Mouse (Mus musculus) lung, postnatal 10 days (tissue): ENCODE data around the gene Mbd5.

Experiments
- DNase-seq: peaks from one replicate; pipeline ENCODE4 v3.0.0; 2021

The Mbd5 gene

DNA sequence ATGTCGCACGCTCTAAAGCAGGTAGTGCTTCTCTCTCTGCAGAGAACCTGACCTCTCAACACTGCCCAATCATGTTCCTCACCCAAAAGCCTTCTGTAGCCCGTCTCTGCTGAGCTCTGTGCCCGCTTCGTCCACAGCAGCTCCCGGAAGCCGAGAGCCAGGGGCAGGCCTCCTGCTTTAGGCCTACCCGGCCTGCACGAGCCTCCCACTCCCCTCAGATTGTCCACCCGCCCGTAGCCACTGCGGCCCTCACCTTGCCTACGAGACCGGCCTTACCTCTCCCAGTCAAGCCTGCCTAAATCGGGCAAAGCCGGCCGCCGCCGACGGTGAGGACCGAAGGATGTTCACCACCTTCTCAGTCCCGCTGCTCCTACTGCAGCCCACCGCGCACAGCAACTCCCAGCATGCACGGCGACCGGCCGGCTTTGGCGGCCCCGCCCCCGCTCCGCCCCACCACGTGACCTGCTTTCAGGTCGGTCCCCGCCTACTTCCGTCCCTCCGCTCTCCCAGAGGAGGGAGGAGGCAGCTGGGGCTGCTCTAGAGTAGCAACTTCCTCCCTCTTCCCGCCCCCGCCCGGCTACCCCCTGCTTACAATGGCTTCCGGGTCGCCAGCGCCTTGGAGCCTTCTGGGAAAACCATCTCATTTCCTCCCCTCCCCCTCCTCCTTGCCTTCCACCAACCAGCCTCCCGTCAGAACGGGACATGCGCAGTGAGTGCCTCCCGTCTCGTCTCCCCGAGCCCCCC, at the start of gene Mbd5:
Gene Mbd5 (plus strand): TSS at position 668 of the 744 bp plus-strand sequence.
- peak; percentile 100 for DNase-seq

GRCm38 (mm10) chr2:48908866-48909265, 40.4 kb upstream of the Mbd5 start:
- DNase-seq: peak; percentile 29

DNA sequence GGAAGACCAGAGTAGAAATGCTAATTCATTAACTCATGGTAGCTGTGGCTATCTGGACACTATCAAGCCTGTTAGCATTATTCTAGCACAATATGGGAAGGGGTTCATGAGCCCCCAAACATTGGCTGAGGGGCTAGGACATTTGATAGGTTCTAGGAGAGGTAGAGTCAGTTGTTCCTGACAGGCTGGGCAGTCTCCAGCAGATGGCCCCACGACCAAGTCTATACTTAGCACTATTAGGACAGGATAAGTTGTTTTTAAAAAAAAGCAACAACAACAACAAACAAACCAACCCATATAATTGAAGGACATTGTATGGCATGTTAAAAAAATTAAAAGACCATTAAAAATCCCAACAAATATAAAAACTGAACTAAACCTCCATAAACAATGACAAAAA, 35.1 kb upstream of the Mbd5 start:
- no peak for DNase-seq

GRCm38 (mm10) chr2:48915832-48916231, 33.5 kb upstream of the Mbd5 start:
- no peak for DNase-seq

DNA sequence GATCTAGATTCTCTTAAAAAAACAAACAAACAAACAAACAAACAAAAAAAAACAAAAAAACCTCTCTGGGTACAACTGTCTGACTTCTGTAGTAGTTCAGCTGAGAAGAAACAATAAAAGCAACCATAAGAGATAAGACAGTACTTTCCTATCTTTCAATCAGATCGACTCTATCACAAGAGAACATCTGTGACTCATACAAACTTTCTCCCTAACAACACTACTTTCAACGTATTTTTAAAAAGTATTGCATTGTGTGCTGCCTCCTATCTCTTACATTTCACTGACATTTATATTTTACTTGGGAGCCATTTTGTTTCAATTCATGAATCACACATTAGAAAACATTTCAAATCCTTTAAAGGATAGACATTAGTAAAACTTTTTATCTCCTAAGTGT, 14.2 kb upstream of the Mbd5 start:
- DNase-seq: no peak

GRCm38 (mm10) chr2:48947761-48948160, 1.5 kb upstream of the Mbd5 start:
- no peak for DNase-seq

DNA sequence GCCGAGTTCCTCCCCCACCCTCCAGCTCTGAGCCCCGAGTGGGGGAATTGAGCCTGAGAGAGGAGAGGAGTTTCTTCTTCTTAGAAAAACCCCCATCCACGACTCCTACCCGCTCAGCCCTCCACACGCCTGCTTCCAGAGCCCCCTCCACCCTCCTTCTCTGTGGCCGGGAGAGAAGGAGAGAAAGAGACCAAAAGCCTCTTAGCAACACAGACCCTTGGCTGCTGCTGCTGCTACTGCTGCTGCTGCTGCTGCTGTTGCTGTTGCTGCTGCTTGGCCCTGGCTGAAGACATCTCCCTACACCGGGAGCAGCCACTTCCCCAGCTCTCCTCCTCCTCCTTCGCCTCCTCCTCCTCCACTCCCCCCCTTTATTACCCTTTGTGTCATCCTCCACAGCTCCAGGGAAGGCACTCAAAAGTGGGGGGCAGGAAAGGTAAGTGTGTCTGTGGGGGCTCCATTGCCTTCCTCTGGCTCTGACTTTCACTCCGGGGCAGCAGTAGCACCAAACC, 489 bp downstream of the Mbd5 start:
- DNase-seq: peak; percentile 58

GRCm38 (mm10) chr2:48950252-48950315, 776 bp downstream of the Mbd5 start, which contains the start of gene Orc4:
Gene Orc4 (minus strand): TSS chr2:48950277.
- no peak for DNase-seq

GRCm38 (mm10) chr2:48950316-48950880, 1.1 kb downstream of the Mbd5 start:
- peak; percentile 14 for DNase-seq

GRCm38 (mm10) chr2:48956591-48956990, 7.3 kb downstream of the Mbd5 start:
- no peak for DNase-seq

- DNase-seq: no peak
Measured at GRCm38 (mm10) chr2:48978920-48979319, 29.6 kb downstream of the Mbd5 start.

- DNase-seq: no peak
Measured at GRCm38 (mm10) chr2:48990322-48990721, 41.0 kb downstream of the Mbd5 start.

DNA sequence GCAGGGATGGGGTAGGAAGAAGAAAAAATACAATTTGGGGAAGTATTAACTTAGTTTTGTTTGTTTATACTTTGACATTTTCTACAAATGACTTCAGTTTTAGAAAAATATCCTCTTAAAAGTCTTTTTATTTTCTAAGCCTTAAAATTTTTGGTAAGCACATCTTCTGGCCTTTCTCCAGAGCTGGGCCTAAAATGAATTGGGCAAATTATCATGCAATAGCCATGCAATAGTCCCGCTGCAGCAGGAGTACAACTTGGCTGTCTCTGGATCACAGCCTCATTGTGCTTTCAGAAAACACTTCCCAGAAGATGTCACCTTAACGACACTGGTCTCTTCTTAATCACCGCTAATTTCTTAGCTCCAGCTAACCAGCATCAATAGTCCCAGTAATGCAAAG, 91.2 kb downstream of the Mbd5 start:
- peak; percentile 7 for DNase-seq

GRCm38 (mm10) chr2:49050030-49050429, 100.7 kb downstream of the Mbd5 start:
- no peak for DNase-seq

- no peak for DNase-seq
Measured at GRCm38 (mm10) chr2:49067886-49068285, 118.6 kb downstream of the Mbd5 start.

GRCm38 (mm10) chr2:49084966-49085365, 135.7 kb downstream of the Mbd5 start:
- DNase-seq: peak; percentile 8

- DNase-seq: no peak
Measured at GRCm38 (mm10) chr2:49090771-49091170, 141.5 kb downstream of the Mbd5 start.

DNA sequence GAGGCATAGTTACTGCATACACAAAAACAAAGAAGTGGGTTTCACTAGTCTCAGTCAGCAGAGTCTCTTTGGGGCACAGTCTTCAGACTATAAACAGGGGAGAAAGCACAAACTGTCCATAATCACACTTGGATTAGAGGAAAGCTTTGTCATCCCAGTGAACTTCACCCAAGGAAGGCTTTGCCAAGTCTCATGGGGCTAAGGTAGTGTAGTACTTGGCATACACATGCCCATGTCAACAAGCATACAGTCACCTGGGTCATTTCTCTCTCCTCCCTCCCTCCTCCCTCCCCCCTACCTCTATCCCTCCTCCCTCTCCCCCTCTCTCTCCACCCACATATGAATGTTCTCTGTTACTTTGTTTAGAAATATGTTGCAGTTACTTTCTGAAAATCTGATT, 147.5 kb downstream of the Mbd5 start:
- no peak for DNase-seq

- DNase-seq: no peak
Measured at GRCm38 (mm10) chr2:49108906-49109305, 159.6 kb downstream of the Mbd5 start.

DNA sequence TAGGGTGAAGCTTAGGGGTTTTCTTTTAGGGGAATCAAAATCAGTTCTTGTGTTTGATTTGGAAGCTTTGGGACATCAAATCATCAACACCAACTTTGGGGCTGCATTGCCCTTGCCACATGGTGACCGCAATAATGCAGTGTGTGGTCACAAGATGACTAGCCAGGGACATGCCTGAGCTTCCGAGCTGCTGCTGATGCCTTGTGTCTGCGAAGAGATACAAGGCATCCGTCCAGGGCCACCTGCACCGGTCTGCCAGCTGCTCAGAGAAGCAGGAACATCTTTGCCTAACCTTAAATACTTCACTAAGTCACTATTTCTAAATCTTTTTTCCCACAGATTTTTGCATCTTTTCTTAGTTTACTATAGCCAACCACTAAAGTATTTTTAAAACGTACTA, 170.6 kb downstream of the Mbd5 start:
- DNase-seq: no peak

GRCm38 (mm10) chr2:49121603-49122002, 172.3 kb downstream of the Mbd5 start:
- DNase-seq: no peak

DNA sequence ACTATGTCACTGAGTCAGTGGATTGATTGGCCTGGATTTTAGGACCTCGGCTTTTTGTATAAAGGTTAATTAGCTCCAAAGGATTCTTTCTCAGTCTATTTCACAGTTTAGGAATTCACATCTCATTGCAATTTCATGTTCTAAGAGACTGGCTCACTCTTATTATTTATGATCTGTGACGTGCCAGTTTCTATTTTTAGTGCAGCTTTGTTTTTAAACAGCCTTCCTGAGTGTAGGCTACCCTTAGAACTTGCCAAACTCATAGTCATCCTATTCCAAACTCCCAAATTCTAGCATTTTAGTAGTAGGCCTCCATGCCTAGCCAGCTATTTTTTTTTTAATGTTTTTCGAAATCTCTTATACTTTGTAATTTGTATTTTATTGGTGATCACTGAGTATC, 192.9 kb downstream of the Mbd5 start:
- no peak for DNase-seq

DNA sequence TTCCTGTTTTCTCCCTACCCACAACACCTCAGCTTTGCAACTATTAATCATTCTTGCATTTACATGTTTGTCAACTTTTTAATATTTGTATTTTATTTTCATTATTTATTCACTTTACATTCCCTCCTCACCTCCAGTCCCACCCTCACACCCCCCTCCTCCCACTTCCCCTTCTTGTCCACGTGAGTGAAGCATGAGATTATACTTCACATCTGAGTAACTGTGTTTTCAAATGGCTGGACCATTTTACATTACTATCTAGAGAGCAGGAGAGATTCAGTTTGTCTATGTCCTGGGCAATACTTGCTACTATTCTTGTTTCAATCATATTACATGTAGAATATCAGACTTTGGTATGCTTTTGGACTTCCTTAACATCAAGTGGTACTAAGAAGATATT, 204.3 kb downstream of the Mbd5 start:
- DNase-seq: no peak

GRCm38 (mm10) chr2:49160232-49160947, 211.1 kb downstream of the Mbd5 start:
- no peak for DNase-seq

DNA sequence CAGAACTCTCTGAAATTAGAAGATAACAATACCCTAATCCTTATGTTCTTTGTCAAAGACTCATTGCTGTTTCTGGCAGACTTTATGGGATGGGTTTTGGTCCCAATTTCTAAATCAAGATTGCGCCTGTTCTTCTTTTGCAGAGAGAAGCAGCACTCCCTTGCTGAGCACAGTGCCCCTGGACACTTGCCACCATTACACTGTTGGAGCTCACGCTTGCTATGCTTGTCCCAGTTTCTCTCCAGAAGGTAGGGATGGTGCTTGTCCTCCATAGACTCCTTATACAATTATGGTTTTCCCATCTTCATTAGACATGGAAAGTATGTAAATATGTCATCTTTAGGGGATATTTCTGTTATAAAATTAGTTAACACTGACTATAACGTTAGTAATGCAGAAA, 220.5 kb downstream of the Mbd5 start:
- DNase-seq: no peak
